Mouse (Mus musculus) frontal cortex, postnatal 14 days (tissue): Measurements from ENCODE around the gene Tiam2.
"Not testable (repeated sequence)": the region's sequence is repeated elsewhere in the genome, so short reads cannot be mapped to it uniquely, and the experiment has no call there.

Source experiments
- DNase-seq, 2 experiments: peaks; one replicate each; pipeline ENCODE4 v3.0.0; 2022; ENCODE audit warnings: low spot score in 2 of 2

Tiam2 gene

DNA sequence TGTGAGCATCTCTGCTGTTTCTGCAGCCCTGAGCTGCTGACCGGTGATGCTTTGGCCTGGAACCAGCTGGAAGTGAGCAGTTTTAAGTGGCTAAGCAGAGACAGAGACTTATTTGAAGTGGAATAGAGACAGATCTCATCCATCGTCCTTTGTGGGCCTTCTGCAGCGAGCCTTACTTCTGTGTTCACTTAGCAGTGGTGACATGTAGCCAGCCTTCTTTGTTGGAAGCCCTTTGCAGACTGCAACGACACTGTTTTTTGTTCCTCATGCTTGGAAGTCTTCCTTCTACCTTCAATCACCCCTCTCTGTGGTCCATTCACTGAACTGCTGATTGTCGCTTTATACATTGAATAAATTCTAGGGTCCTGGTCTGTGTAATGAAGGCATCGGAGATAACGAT is 18.5 kb downstream of the Tiam2 start:
- no peak for DNase-seq

DNA sequence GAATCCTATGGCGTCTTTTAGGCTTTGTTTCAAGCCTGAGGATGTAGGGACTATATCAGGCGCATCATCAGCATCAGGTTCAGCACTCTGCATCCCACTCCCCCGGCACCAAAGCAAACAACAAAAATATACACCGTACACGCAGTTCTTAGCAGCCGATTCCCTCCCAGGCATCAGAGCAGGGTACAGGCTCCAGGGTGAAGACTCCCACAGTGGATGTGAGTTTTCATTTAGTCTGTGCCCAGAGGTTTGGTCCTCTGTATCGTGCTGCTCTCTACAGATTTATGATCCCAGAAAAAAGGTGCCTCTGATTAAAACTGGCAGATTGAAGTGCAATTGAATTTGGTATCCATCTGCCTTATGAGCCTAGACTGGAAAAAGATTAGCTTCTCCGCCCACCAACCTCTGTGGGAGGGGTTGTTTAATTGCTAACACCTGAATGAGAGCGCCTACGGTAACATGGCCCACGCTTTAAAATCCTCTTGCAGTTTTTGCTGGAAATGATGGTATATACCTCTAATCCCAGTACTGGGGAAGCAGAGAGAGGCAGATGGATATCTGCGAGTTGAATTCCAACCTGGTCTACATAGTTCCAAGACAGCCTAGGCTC is 19.0 kb downstream of the Tiam2 start:
- DNase-seq: no peak

DNA sequence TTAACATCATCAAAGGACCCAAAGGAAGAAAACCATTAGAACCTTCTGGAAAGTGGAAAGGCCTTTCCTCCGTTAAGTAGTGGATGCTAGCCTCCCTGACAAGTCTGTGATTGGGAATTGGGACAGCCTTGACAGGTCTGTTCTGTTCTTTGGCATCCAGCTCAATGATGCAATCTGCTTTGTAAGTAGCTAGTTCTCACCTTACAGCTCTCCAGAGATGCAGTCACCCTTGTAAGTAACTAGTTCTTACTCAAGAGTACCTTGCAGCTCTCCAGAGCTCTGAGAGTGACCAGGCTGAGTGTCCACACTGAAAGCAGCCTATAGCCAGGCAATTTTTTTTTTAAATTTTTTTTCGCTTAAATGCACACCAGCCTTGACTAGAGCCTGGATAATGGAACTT is 21.4 kb downstream of the Tiam2 start:
- no peak for DNase-seq

DNA sequence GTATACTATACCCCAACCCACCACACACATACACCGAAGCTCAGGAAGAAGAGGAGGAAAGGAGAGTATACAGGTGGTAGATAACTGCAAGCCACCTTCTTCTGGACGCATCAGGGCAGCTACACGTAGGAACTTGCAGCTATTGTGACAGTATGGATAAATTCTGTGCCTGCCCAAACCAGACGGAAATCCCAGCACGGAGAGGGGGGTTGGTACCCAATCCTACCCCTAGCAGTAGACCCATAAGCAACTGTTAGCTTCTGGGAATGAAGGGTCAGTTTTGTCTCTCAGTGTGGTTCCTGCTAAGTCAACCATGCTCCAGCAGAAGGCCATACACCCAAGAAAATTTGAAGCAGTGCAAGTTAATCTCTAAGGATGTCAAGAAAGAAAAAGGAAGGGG is 23.0 kb downstream of the Tiam2 start:
- no peak for DNase-seq

DNA sequence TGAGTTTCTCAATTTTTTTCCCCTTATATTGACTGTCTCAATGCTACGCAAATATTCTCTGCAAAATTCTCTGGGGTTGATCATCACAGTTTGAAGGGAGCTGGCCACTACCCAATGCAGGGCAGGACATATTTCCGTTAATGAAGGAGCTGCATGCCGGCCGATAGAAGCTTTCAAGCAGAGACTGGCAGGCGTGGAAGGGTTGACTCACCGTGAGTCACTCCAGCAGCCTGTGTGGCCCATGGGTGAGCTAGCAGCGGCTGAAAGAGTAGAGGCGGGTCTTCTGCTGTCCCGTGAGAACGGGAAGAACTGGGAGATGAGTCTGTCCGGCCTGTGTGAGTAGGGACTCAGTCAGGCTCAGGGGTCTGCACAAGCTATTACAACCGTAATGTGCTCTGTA is 23.6 kb downstream of the Tiam2 start:
- DNase-seq: no peak

DNA sequence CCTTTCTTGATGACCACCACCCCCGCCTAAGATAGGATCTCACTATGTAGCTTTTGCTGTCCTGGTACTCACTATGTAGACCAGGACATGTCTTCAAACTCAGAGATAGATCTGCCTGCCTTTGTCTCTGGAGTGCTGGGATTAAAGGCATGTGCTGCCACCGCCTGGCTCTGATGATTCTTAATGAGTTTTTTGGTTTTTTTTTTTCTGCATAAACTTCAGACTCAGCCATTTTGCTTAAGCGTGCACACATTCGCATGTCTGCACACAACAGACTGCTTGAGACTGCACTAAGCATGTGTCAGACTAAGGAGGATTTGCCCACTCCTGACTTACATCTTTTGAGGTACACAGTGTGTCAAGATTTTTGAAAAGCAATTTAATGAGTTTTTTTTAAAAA is 24.0 kb downstream of the Tiam2 start:
- DNase-seq: no peak

DNA sequence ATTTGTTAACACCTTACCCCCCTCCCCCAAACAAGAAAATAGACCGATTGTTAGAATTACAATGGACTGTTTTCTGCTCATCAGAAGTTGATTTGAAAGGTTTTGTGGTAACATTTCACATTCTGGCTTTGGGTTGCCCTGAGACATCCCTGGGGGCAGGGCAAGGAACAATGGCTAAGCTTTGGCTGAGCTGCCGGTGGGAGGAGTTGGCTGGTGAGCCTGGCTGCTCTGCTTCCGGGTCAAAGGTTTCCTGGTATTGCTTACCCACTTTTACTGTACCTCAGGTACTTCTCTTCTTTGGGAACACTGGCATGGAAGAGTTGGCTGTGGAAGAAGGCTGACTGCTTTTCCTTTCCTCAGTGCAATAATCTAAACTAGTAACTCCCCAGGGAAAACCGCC is 25.3 kb downstream of the Tiam2 start:
- no peak for DNase-seq

DNA sequence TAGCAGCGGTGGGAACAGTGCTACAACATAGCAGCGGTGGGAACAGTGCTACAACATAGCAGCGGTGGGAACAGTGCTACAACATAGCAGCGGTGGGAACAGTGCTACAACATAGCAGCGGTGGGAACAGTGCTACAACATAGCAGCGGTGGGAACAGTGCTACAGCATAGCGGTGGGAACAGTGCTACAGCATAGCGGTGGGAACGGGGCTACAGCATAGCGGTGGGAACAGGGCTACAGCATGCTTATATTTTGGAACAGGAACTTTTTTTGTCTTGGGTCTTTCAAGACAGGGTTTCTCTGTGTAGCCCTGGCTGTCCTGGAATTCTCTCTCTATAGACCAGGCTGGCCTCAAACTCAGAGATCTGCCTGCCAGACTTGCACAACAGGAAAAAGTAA is 26.8 kb downstream of the Tiam2 start:
- not testable (repeated sequence) for DNase-seq

DNA sequence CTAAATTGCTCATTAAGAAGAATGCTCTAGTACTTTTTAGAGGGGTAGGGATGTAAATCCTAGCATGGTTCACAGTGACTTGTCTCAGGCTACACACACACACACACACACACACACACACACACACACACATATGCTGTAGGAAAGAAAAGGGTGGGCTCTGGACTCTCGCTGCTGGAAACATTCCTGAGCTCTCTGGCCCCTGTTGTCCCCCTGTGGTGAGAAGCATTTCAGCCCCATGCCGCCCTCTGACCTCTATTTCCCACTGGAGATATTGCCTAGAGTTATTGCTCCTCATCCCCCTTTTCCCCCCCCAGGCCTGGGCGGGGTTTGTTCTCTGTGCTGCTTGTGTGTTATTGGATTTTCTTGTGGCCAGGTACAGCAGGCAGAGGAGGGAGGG is 28.5 kb downstream of the Tiam2 start:
- no peak for DNase-seq

DNA sequence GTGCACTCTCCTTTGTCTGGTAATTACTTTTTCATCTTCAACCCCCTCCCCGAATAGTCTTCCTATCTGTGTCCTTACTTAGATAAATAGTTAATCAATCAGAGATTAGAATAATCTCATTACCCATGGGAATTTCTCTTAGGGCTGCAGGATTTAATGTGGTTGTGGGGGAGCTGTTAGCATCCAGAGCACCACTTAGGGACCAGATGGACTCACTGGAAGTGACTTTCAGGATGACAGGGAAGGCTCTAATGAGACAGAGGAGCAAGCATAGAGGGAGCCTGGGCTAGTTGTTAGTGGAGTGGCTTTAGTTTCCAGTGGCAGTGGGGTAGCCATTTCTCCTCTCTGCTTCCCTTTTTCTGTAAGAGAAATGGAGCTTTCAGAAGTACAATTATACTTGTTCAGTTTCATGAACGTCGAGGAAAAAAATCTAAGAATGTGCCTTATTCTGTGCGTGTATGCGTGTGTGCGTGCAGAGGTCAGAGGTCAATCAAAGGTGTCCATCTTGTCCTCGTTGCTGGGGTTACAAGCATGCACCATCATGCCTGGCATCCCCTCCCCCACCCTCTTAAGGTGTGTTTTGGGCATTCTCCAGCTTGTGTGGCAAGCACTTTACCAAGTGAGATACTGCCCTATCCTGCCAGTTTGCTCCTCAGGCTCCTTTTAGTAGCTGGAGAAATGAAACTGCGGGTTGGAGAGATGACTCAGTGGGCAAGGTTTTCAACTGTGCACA is 30.4 kb downstream of the Tiam2 start:
- DNase-seq: no peak

DNA sequence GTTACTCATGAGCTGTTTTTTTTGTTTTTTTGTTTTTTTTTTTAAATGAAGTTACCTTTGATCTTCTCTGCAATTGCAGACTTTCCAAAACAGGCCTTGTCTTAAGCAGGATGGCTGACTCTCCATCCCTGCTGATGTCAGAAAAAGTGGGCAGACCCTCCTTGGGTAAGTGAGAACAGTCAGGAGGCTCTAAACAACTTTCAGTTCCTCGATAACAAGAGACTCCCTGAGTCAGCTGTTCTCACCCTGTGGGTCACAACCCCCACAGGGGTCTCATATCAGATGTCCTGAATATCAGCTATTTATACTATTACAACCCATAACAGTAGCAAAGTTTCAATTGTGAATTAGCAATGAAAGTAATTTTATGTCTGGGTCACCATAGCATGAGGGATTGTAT is 33.9 kb downstream of the Tiam2 start:
- no peak for DNase-seq

DNA sequence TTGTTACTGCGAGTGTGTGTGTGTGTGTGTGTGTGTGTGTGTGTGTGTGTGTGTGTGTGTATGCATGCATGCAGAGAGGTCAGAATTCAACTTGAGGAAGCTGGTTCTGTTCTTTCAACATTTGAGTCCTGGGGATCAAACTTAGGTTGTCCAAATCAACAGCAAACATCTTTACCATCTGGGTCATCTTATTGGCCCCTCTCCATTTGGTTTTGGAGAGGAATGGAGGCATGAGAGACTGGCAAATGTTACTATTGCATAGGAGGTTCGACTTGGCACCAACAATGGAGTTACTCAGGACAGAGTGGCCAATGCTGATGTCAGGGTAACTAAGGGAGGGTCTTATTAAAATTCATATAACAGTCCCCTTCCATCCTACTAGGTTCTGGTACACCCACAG is 35.4 kb downstream of the Tiam2 start:
- DNase-seq: no peak

DNA sequence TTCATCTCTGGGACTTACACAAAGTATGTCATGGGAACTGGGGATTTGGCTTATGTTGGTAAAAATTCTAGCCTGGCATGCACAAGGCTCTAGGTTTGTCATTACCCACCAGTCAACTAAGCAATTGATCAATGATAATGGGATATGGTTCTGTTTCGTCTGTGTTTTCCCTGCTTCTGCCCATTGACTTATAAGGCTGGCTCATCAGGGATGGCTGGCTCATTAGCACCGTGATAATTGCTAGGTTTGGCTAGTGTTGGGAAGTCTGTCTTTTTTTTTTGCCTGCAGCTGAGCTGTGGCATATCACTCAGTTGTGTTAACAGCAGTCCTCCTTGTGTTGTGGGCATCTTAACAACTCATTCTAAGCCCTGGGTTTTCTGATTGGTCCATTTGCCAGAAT is 36.8 kb downstream of the Tiam2 start:
- no peak for DNase-seq

DNA sequence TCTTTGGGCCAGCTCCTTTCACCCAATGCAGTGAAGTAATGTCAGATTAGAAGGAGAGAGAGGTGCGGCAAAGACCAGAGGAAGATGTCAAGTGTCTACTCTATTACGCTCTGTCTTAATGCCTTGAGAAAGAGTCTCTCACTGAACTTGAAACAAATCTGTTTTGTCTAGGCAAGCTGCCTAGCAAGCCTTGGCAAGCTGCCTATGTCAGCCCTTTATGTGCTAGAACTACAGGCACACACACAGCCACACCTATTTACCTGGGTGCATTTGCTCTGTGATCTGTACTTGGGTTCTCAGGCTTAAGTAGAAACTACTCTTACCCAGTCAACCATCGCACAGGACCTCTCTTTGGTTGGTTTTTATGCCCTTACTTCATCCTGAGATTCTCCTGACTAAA is 40.4 kb downstream of the Tiam2 start:
- DNase-seq: no peak

DNA sequence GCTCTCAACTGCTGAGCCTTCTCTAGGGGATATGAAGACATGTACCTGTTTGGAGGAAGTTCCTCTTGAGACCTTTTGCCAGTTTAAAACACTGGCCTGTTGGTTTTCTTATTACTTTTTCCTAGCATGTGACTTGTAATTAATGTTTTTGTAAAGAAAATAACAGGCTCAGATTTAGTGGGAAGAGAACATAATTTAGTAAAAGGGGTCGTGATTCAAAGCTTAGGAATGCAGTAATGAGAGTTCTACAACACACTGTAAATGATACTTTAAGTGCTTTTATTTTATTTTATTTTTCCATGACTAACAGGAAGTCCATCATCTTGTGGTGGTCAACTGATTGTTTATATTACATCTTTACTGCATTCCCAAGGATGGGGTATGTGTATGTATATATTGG is 42.0 kb downstream of the Tiam2 start:
- no peak for DNase-seq

DNA sequence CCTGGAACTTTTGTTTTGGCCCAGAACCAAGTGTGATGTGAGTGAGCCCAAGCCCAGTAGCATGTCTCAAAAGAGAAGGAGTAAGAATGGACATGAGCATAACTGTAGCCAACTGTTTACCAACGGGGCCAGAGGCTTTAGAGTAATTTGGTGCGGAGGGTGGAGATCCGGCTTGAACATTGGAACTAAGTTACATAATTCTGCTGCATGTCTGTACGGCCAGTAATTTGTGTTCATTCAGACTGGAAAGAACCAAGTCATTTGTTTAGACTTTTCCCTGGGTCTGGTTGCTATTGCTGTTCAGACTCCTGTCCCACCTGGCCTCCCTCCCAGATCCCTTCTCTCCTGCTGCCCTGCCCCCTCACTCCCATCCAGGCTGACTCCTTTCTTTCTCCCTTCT is 43.3 kb downstream of the Tiam2 start:
- DNase-seq: no peak

DNA sequence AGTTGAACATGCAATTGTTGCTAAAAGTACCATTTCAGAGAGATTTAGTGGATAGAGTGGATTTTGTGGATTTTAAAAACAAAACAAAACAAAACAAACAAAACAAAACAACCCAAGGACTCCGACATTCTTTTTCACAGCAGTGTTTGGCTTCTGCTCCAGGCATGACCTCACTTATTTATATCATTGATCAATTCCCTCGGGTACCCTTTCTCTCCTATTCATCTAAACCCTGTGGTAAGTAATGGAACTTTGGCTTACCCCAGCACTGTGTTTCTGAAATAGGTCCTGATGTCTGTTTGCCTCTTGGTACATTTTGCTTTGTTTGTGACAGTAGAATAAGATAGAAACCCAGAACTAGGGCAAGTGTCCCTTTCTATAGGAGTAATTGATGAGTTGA is 52.2 kb downstream of the Tiam2 start:
- DNase-seq: no peak

DNA sequence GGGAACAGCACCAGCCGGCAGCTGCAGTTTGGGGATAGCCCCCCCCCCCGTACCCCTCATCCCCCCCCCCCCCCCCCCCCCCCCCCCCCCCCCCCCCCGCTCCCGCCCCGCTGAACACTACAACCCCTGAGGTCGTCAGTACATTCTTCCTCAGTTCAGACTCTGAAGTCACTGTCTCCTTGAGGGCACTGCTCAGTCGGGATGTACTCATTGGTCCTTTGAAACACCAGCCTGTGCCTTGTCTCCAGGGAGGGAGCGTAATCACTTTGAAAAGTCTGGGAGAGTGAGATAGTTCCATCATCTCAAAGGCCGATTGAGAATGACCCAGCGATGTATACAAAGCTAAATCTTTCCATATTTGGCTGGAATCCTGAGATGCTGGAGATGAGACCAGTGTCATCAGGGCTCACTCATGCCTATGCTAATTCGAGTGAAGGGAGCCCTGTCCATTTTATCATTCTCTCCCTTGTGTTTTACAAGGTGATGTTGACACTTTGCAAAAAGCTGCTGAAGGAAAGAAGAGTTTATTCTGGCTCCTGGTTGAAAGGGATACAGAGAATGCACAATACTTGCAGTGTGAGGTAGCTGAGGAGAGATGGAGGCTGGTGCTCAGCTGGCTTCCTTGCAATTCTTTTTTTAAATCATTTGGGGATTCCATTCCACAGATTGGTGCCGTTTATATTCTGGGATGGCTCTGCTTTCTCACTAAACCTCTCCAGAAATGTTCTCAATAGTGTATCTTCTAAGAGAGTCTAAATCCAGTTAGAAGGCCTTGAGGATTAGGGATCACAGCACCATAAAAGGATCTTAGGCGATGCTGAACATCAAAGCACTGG is 53.6 kb downstream of the Tiam2 start:
- no peak for DNase-seq

DNA sequence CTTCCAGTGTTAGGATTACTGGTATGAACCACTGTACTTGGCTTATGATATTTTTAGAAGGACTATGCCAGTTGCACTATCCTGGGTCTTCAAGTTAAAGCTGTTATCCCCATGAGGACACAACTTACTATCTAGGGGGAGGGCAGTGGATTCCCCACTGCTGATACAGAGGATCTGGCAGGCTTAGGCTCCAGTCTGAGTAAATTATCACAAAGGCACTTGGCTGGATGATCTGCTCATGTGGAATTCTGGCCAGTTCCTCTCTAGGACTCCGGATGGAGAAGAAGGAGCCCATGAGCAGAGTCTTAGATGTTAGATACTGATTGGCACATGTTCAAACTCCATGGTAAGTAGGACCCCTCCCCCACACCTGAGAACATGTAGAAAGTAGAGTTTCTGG is 59.0 kb downstream of the Tiam2 start:
- DNase-seq: no peak

DNA sequence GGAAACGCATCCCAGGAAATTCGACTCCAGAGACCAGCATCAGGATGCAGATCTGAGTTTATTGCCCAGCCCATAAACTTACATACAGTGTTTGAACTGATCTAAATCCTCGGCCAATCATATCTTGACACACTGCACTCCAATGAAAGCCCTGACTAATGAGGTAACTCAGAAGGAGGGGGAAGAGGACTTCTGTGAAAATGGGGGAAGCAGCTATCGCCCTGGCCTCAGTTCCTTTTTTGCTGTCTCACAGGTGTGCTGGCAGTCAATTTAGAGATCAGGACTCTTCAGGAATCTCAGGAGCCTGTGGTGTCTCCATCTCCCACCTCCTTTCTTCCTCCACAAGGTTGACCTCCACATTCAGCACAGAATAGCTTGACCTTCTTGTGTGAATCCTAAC is 61.4 kb downstream of the Tiam2 start:
- DNase-seq: no peak

DNA sequence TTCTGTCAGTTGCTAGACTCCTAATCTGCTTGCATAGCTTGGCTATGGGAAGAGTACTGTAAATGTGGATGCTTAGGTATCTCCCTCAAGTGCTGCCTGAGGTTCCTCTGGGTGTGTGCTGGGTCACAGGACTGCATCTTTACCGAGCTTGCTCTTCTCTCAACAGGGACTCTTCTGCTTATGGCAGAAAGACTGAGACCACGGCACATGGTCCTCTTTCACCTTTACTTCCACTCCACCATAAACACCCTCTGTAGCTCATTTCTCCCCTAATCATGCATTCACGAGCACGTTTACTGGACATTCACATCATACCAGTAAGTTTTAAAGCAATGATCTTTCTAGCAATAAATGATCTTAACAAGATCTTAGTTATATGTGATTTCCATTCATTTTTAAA is 63.4 kb downstream of the Tiam2 start:
- DNase-seq: no peak

DNA sequence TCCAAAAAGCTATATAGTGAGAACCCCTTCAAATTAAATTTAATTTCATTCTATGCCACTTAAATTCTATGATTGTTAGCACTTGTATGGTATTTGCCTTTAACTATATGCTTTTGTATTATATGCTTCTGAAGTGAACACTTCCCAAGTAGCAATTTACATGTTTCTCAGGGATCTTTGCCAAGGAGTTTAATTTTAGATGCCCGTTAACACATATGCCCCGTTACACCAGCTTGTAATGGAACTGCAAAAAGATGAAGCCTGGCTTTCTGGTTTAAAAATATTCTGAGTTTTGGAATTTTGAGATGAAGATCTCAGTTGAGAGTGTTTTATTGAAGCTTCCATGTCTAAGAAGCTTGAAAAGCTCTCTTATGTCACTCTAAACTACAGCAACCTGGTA is 67.6 kb downstream of the Tiam2 start:
- DNase-seq: no peak

DNA sequence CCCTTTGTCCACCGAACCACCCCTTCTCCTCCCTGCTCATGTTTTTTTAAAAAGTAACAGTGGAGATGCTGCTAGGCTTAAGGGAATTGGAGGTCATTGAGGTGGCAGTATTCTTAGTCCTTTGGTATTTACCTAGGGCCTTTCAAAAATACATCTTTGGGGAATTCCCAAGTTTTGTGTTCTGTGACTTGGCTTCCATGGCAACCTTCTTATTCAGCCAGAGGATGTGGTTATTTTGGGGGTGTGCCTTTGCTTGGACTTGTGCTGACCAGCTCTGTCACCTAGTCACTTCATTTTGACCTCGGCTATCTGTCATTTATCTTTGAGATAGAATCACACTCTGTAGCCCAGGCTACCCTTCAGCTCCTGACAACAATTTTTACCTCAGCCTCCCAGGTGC is 68.6 kb downstream of the Tiam2 start:
- DNase-seq: no peak
